Mouse (Mus musculus) intestine, embryonic 16.5 days (tissue): ENCODE measurements around the gene Hoxa6. TPM values are rescaled to one million over a fixed set of nuclear protein-coding genes. Genes with fewer than 3 reads are reported as not detected.

Experiments
- ATAC-seq: fragments of 200-750 bp; cut with Nextera tagmentation; 2 replicates; pipeline ENCODE4 v1.8.0; 2017; ENCODE audit warnings: moderate TSS enrichment, moderate library complexity
- H3K27ac ChIP-seq: fragments of 300-500 bp; sonication (generic); 2 replicates; pipeline ENCODE4 v1.5.1; 2014; ENCODE audit warnings: mild to moderate bottlenecking, low read length
- H3K27me3 ChIP-seq: fragments of 300-500 bp; sonication (generic); replicated peaks from 2 replicates; pipeline ENCODE4 v1.6.1; 2014; ENCODE audit warnings: low read length, control low read depth, mixed read lengths; ENCODE audit not compliant: control insufficient read depth, insufficient read depth
- H3K36me3 ChIP-seq: fragments of 300-500 bp; sonication (generic); 2 replicates; pipeline ENCODE4 v1.6.1; 2014; ENCODE audit warnings: low read length, control low read depth; ENCODE audit not compliant: control insufficient read depth, insufficient read depth
- H3K4me1 ChIP-seq: fragments of 300-500 bp; sonication (generic); 2 replicates; pipeline ENCODE4 v1.6.1; 2014; ENCODE audit warnings: low read length, control low read depth, mixed read lengths; ENCODE audit not compliant: control insufficient read depth, insufficient read depth
- H3K4me2 ChIP-seq: fragments of 300-500 bp; sonication (generic); 2 replicates; pipeline ENCODE4 v1.6.1; 2014; ENCODE audit warnings: low read depth, low read length, control low read depth
- H3K4me3 ChIP-seq: fragments of 300-500 bp; sonication (generic); 2 replicates; pipeline ENCODE4 v1.5.1; 2014; ENCODE audit warnings: mild to moderate bottlenecking, low read length
- H3K9ac ChIP-seq: fragments of 300-500 bp; sonication (generic); 2 replicates; pipeline ENCODE4 v1.6.1; 2014; ENCODE audit warnings: low read depth, low read length
- H3K9me3 ChIP-seq: fragments of 300-500 bp; sonication (generic); 2 replicates; pipeline ENCODE4 v1.6.1; 2016; ENCODE audit warnings: low read length, control low read depth; ENCODE audit not compliant: control insufficient read depth
- WGBS: fragments of 180-500 bp; shearing (Covaris S2); extraction: QIAGEN DNeasy Blood & Tissue Kit; methylation state at CpG from one replicate; pipeline ENCODE4 v1.1.7; 2014; 5-methylcytosine and 5-hydroxymethylcytosine counted together
- polyA plus RNA-seq: library from polyadenylated mRNA; unstranded; fragments of >200 nt; fragmentation: Nextera tagmentation; extraction: Ambion mirVana; gene quantifications from 2 replicates; pipeline ENCODE4 v1.2.1, GENCODE M21; 2015

The Hoxa6 gene
- polyA plus RNA-seq, 1 experiment from 2014 or later, result 1.2 TPM

DNA sequence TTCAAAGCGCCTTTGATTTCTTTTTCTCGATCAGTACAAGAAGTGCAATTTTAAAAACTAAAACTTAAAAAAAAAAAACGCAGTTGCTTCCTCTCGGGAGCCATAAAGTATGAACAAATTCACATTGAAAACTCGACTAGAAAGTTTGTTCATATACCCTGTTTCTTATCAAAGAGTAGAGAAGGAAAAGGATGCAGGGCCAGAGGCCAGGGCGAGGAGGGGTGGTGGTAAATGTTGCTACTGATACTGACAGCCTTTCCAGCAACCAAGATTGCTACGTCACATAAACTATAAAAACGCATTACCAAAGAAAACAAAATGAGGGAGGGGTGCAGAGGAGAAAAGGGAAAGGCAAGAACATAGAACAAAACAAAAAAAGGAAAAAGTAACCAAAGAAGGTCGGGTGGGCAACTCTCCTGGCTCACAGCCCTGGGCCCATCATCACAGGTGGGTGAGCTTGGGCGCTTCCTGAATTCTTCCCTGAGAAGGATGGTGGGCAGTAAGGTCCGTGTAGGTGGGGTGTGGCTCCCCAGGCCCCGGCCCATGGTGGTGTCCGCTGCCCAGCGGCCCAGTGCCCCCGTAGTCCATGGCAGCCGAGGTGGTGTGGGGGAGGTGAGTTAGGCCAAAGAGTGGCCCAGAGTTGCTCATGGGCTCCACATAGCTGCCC, 38.9 kb downstream of the Hoxa6 start:
- peaks cover 27% of the 10 kb centered on the region for H3K4me1 ChIP-seq
- H3K36me3 ChIP-seq, result no peaks in the 10 kb centered on the region
- peak overlapping the region; percentile 29 for H3K4me3 ChIP-seq
- 44% methylated on average over 16 of the region's 16 CpGs for WGBS
- H3K4me2 ChIP-seq, result peak overlapping the region; percentile 52
- peaks cover 22% of the 10 kb centered on the region for H3K27me3 ChIP-seq
- ATAC-seq, result no peak
- H3K9me3 ChIP-seq, result no peaks in the 10 kb centered on the region
- peak overlapping the region; percentile 93 for H3K27ac ChIP-seq
- H3K9ac ChIP-seq, result peak overlapping the region; percentile 69

DNA sequence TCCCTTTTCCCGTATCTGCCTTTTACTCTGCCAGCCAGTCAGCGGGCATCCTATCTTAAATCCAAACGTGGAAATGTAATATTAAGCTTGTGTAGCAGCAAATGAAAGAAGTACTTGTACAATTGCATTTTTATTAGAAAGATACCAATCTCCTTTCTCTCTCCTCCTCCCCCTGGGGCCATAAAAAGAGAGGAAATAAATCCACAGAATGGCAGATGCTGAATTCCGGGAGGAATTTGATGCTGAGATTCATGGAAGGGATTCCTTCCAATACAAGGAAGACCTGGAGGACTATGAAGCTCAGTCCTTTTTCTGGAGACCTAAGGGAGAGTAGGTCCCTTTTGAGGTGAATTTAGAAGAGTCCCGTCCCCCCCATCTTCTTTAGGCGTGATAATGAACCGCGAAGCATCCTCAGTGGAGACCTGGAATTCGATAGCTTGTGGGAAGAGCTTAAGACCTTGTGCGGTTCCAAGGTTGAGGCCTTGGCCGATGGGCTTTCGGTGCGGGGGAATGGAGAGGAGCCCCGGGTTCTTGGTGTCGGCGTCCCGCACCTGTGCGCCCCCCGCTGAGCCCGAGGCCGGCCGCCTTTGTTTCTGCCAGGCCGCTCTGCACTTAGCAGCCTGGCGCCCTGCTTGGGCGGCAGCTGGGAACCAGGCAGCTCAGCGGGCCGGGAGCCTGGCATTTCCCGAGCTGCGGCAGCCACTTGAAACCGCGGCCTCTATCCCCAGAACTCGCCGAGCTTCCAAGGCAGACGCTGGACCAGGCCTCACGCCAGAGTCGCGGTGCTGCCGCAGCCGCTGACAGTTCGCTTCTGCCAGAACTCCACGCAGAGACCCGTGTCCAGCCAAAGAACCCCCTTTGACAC, 40.1 kb downstream of the Hoxa6 start:
- Histone ChIP-seq H3K27ac (peak overlapping the region; percentile 74), H3K4me3 (peak overlapping the region; percentile 43), H3K27me3 (peaks cover 22% of the 10 kb centered on the region), H3K4me2 (peak overlapping the region; percentile 69), H3K4me1 (peaks cover 27% of the 10 kb centered on the region), H3K9ac (peak overlapping the region; percentile 71), H3K36me3 (no peaks in the 10 kb centered on the region), H3K9me3 (no peaks in the 10 kb centered on the region)
- 40% methylated on average over 42 of the region's 42 CpGs for WGBS
- ATAC-seq, result no peak

- H3K27me3 ChIP-seq, result peaks cover 22% of the 10 kb centered on the region
- peak overlapping the region; percentile 74 for H3K27ac ChIP-seq
- 54% methylated on average over 14 of the region's 14 CpGs for WGBS
- ATAC-seq, result no peak
- peak overlapping the region; percentile 65 for H3K9ac ChIP-seq
- no peaks in the 10 kb centered on the region for H3K9me3 ChIP-seq
- peak overlapping the region; percentile 43 for H3K4me3 ChIP-seq
- no peaks in the 10 kb centered on the region for H3K36me3 ChIP-seq
- peaks cover 23% of the 10 kb centered on the region for H3K4me1 ChIP-seq
- H3K4me2 ChIP-seq, result peak overlapping the region; percentile 69
Observed at GRCm38 (mm10) chr6:52167736-52168161, 40.8 kb downstream of the Hoxa6 start.

DNA sequence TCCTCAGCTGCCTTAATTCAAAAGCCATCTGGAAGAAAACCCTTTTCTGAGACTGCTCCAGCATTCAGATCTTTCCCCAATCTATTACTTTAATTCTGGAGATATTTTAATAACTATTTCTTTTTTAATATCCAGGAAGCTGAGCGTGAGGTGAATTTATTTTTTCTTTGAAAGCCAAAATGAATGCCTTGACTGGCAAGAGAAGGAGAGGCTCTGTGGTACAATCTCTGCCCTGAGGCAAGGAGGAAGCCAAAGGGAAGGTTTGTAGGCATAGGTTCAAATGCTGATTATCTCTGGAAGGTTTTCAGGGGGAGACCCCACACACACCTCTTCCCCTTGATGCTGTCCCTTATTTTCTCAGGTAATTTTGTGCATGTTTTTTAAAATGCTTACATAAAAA, 41.3 kb downstream of the Hoxa6 start:
- ATAC-seq, result no peak
- Histone ChIP-seq H3K9ac (peak overlapping the region; percentile 65), H3K27me3 (peaks cover 22% of the 10 kb centered on the region), H3K9me3 (no peaks in the 10 kb centered on the region), H3K4me2 (peak overlapping the region; percentile 69), H3K27ac (peak overlapping the region; percentile 74), H3K36me3 (no peaks in the 10 kb centered on the region), H3K4me3 (peak overlapping the region; percentile 43), H3K4me1 (peaks cover 17% of the 10 kb centered on the region)
- WGBS, result 49% methylated on average over 1 of the region's 1 CpGs

GRCm38 (mm10) chr6:52166431-52167077, 42.0 kb downstream of the Hoxa6 start:
- 35% methylated on average over 4 of the region's 4 CpGs for WGBS
- Histone ChIP-seq H3K27ac (peak overlapping the region; percentile 74), H3K36me3 (no peaks in the 10 kb centered on the region), H3K4me2 (peak overlapping the region; percentile 69), H3K4me3 (peak overlapping the region; percentile 20), H3K4me1 (peaks cover 14% of the 10 kb centered on the region; the same call in 1 of the 2 replicates), H3K9me3 (no peaks in the 10 kb centered on the region), H3K9ac (peak overlapping the region; percentile 65), H3K27me3 (peaks cover 22% of the 10 kb centered on the region)
- no peak for ATAC-seq

DNA sequence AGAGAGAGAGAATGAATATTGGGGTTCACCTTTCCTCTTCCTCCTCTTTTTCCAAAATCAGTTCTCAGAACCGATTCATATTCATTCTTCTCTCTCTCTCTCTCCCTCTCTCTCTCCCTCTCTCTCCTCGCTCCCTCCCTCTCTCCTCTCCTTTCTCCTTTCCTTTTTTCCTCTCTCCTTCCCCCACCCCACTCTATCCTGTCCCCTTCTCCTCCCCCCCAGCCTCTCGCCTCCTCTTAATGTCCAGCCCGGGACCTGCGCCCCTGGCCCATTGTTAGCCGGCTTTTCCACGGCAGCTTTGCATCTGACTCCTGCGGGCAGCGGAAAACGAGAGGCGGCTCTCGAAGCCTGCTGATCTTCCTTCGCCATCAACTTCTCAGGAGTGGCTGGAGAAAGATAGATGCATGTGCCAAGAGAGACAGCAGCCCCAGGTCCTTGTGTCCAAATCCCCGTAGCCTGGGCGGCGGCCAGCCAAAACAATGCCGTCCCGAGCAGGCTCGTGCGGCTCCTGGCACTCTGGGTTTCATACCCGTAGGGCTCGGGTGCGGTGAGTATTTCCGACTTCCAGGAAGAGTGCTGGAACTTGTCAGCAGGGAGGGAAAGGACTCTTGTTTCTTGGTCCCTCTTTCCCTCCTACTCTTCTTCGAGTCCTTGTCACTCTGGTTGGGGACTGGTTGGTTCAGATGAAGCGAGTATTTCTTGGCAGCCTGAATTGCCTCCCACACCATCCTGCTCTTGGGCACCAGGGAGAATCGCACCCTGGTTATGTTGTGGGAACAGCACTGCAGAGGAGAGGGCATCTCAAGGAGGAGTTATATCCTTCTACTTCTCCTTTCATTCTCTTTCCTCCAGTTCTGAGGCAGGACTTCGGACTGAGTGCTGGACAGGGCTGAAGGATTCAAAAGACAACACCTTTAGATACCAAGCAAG, 42.8 kb downstream of the Hoxa6 start:
- Histone ChIP-seq H3K27ac (peak overlapping the region; percentile 87), H3K9ac (peak overlapping the region; percentile 74), H3K9me3 (no peaks in the 10 kb centered on the region), H3K4me1 (peaks cover 13% of the 10 kb centered on the region), H3K4me3 (peak overlapping the region; percentile 52), H3K36me3 (no peaks in the 10 kb centered on the region), H3K4me2 (peak overlapping the region; percentile 69), H3K27me3 (peaks cover 19% of the 10 kb centered on the region)
- 23% methylated on average over 28 of the region's 28 CpGs for WGBS
- ATAC-seq, result no peak

DNA sequence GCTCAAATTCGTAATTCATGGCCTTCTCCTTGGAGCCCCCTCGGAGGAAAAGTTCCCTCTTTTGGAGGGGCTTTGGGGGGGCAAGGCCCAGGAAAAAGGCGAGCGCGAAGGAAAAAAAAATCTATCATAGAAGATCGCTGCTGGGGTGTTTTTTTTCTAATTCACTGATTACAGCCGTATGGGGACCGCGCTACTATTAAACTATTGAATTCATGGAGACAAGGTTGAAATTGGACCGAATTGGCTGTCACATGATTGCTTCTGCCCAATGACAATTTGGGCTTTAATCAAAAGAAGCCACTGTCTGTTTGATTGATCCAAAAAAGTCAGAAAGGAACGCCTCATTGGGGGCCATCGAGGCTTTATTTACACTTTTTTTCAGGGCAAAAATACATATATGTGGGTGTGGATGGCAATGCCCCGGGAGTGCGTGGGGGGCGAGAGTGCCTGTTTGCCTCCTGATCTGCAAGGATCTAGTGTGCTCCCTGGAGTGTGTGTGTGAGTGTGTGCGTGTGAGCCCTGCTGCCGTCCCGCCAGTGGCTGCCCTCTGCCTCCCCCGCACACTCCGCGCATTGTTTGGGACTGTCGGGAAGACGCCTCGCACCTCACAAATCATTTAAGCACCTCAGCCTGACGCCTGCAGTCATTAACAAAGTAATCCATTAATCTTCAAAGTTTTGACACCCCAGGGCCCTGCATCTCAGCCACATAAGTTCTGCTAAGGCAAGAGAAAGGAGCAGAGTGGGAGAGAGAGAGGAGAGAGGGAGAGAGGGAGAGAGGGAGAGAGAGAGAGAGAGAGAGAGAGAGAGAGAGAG, 43.7 kb downstream of the Hoxa6 start, which contains the start of gene Hoxa2:
Gene Hoxa2, minus strand, starts transcription at position 206 of the 815 bp plus-strand sequence.
- peaks cover 18% of the 10 kb centered on the region for H3K4me1 ChIP-seq
- H3K27ac ChIP-seq, result peak within 1 kb of the TSS; percentile 87
- 15% methylated on average over 25 of the region's 25 CpGs for WGBS

GRCm38 (mm10) chr6:52164051-52164625, 44.4 kb downstream of the Hoxa6 start:
- Histone ChIP-seq H3K4me2 (peak overlapping the region; percentile 69), H3K36me3 (no peaks in the 10 kb centered on the region), H3K9ac (peak overlapping the region; percentile 74), H3K27me3 (peaks cover 13% of the 10 kb centered on the region), H3K4me1 (peaks cover 18% of the 10 kb centered on the region), H3K9me3 (no peaks in the 10 kb centered on the region), H3K4me3 (peak overlapping the region; percentile 52), H3K27ac (peak overlapping the region; percentile 87)
- 7% methylated on average over 38 of the region's 39 CpGs for WGBS
- ATAC-seq, result no peak

More for the DNA sequence above, 43.7 kb downstream of the Hoxa6 start, which contains the start of gene Hoxa2:
- peak; percentile 18; the same call in 1 of the 2 replicates for ATAC-seq
- peak within 1 kb of the TSS; percentile 74 for H3K9ac ChIP-seq
- H3K4me3 ChIP-seq, result peak within 1 kb of the TSS; percentile 52
- no peaks in the 10 kb centered on the region for H3K36me3 ChIP-seq
- peak within 1 kb of the TSS; percentile 69 for H3K4me2 ChIP-seq
- H3K9me3 ChIP-seq, result no peaks in the 10 kb centered on the region
- H3K27me3 ChIP-seq, result peaks cover 14% of the 10 kb centered on the region
